Mouse (Mus musculus) E14TG2a.4 (cell line): ENCODE measurements at regions not wholly inside any gene's neighbourhood (a gene's known extent, or its start where the extent isn't known, plus 50 kb on each side); places are given as distances from the start of the nearest gene placed in this dataset.
A peak's percentile ranks its signal among the peaks of the same experiment; 100 is the strongest.

Experiments
- H3K27me3 ChIP-seq: 2 replicates; pipeline ENCODE4 v1.6.1; 2014; ENCODE audit warnings: low read length, control low read depth; ENCODE audit not compliant: insufficient read depth
- H3K36me3 ChIP-seq: 2 replicates; pipeline ENCODE4 v1.6.1; 2014; ENCODE audit warnings: low read length, control low read depth; ENCODE audit not compliant: insufficient read depth
- H3K4me1 ChIP-seq: replicated peaks from 2 replicates; pipeline ENCODE4 v1.6.1; 2014; ENCODE audit warnings: low read depth, low read length, control low read depth
- H3K4me3 ChIP-seq: replicated peaks from 2 replicates; pipeline ENCODE4 v1.5.1; 2014; ENCODE audit warnings: mild to moderate bottlenecking, low read length
- H3K9me3 ChIP-seq: 2 replicates; pipeline ENCODE4 v1.6.1; 2014; ENCODE audit warnings: low read length, control low read depth
- CTCF ChIP-seq: conservative IDR thresholded peaks from 2 replicates; pipeline ENCODE4 v1.5.1; 2014; ENCODE audit warnings: low read length
- NANOG ChIP-seq: IDR thresholded peaks from 2 replicates; pipeline ENCODE4 v1.6.1; 2014; ENCODE audit warnings: borderline replicate concordance, low read length, mixed read lengths
- POU5F1 ChIP-seq: IDR thresholded peaks from 2 replicates; pipeline ENCODE4 v1.6.1; 2014; ENCODE audit warnings: low read length, borderline replicate concordance

GRCm38 (mm10) chr16:5595359-5595758, 289.8 kb upstream of the Rbfox1 start:
- H3K36me3 ChIP-seq, result no peaks in the 10 kb centered on the region
- peaks cover 6% of the 10 kb centered on the region; the same call in 1 of the 2 replicates for H3K4me1 ChIP-seq
- H3K4me3 ChIP-seq, result no peak overlapping the region
- TF ChIP-seq POU5F1, result no peak
- TF ChIP-seq NANOG, result no peak
- TF ChIP-seq CTCF, result no peak
- H3K27me3 ChIP-seq, result no peaks in the 10 kb centered on the region
- no peaks in the 10 kb centered on the region for H3K9me3 ChIP-seq

- H3K9me3 ChIP-seq, result no peaks in the 10 kb centered on the region
- no peaks in the 10 kb centered on the region for H3K36me3 ChIP-seq
- no peaks in the 10 kb centered on the region; the same call in 1 of the 2 replicates for H3K27me3 ChIP-seq
- no peaks in the 10 kb centered on the region for H3K4me1 ChIP-seq
- TF ChIP-seq POU5F1 (no peak), NANOG (no peak), CTCF (no peak)
- H3K4me3 ChIP-seq, result no peak overlapping the region
These were observed 306.8 kb upstream of the Rbfox1 start for GRCm38 (mm10) chr16:5578333-5578732.

DNA sequence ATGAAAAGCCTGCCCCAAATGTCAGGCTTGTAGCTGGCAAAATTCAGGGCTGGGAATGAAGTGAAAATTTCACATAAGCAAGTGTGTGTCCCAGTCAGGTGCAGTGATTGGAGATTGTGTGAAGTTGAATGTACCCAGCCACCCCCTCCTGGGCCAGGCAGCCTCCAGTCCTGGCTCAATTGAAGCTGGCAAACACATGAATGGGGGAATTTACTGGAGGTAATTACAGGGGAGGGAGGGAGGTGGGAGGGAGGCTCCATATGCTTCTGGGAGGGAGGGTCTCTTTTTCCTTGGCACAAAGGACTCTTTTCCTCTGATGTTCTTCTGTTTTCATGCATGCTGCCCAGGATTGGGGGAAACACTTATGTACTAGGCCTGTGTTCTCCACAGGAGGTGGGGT, 312.4 kb upstream of the Rbfox1 start:
- TF ChIP-seq CTCF (no peak), POU5F1 (no peak), NANOG (no peak)
- no peaks in the 10 kb centered on the region for H3K9me3 ChIP-seq
- no peaks in the 10 kb centered on the region for H3K27me3 ChIP-seq
- H3K4me3 ChIP-seq, result no peak overlapping the region
- H3K36me3 ChIP-seq, result no peaks in the 10 kb centered on the region
- H3K4me1 ChIP-seq, result no peaks in the 10 kb centered on the region

DNA sequence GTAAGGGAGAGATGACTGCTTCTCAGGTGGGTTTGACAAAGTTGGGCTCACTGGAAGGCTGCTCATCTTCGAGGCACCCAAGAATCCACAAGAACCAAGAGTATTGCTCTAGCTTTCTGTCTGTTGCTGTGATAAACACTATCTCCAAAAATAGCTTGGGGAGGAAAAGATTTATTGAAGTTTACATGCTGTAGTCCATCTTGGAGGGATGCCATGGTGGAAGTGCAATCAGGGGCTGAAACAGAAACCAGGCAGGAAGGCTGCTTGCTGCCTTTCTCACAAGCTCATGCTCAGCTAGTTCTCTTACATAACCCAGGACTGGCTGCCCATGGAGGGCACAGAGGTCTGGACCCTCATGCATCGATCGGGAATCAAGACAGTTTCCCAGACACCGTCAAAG, 314.5 kb upstream of the Rbfox1 start:
- H3K9me3 ChIP-seq, result no peaks in the 10 kb centered on the region
- no peak for TF ChIP-seq CTCF
- no peak for TF ChIP-seq POU5F1
- no peak for TF ChIP-seq NANOG
- H3K36me3 ChIP-seq, result no peaks in the 10 kb centered on the region
- H3K27me3 ChIP-seq, result no peaks in the 10 kb centered on the region
- H3K4me1 ChIP-seq, result no peaks in the 10 kb centered on the region
- H3K4me3 ChIP-seq, result no peak overlapping the region

DNA sequence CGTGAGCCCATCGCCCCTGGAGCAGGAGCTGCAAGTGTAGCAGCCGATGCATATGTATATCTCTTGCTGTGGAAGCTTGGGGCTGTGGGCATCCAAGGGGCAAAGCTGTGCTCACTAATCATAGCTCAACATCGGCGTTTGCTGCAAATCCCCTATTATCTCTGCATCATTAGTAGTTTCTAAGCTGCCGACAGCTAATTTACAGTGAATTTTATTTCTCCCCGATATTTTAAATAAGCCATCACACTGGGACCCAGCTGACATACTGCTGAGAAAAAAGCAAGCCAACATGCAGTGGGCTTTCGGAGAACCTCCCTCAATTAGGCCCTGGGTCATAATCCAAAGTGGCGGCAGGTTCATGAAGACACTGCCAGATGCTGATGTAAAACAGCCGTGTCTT, 313.3 kb upstream of the Eef2kmt start:
- H3K9me3 ChIP-seq, result no peaks in the 10 kb centered on the region
- H3K4me1 ChIP-seq, result no peaks in the 10 kb centered on the region
- TF ChIP-seq POU5F1 (no peak), CTCF (no peak), NANOG (no peak)
- no peak overlapping the region for H3K4me3 ChIP-seq
- H3K27me3 ChIP-seq, result no peaks in the 10 kb centered on the region
- no peaks in the 10 kb centered on the region for H3K36me3 ChIP-seq

GRCm38 (mm10) chr16:5549026-5549425, 293.2 kb upstream of the Eef2kmt start:
- Histone ChIP-seq H3K9me3 (no peaks in the 10 kb centered on the region), H3K36me3 (no peaks in the 10 kb centered on the region), H3K4me3 (no peak overlapping the region), H3K27me3 (no peaks in the 10 kb centered on the region), H3K4me1 (no peaks in the 10 kb centered on the region)
- no peak for TF ChIP-seq NANOG
- TF ChIP-seq POU5F1, result no peak
- TF ChIP-seq CTCF, result no peak

- H3K36me3 ChIP-seq, result no peaks in the 10 kb centered on the region
- TF ChIP-seq NANOG, result no peak
- TF ChIP-seq CTCF, result no peak
- TF ChIP-seq POU5F1, result no peak
These were observed 292.8 kb upstream of the Eef2kmt start for GRCm38 (mm10) chr16:5548602-5549001.

DNA sequence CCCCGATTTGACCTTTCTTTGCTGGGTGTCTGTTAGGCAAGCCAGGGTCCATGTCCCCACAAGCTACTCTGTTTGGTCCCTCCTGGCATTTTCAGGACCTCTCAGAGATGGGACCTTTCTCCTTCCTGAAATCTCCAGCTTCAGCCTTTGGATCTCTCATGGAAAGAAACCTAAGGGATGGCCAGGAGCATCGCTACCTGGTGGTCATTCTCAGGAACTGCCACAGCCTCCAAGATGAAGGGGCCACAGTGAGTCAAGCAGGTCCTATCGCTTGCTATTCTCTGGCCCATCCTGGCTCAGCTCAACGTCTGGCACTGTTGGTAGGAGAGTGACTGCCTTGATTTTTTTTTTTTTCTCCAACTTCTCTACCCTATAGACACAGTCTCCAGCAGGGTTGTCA, 291.0 kb upstream of the Eef2kmt start:
- H3K4me3 ChIP-seq, result no peak overlapping the region
- H3K9me3 ChIP-seq, result no peaks in the 10 kb centered on the region
- H3K27me3 ChIP-seq, result no peaks in the 10 kb centered on the region
- no peaks in the 10 kb centered on the region for H3K36me3 ChIP-seq
- TF ChIP-seq CTCF (peak; percentile 50), NANOG (no peak)
- 0 out of 2 replicates have a peak, but pooled peaks cover 5% of the 10 kb centered on the region for H3K4me1 ChIP-seq

More at GRCm38 (mm10) chr16:5548602-5549001, 292.8 kb upstream of the Eef2kmt start:
- H3K4me3 ChIP-seq, result no peak overlapping the region
- no peaks in the 10 kb centered on the region for H3K27me3 ChIP-seq
- no peaks in the 10 kb centered on the region for H3K4me1 ChIP-seq
- H3K9me3 ChIP-seq, result no peaks in the 10 kb centered on the region

DNA sequence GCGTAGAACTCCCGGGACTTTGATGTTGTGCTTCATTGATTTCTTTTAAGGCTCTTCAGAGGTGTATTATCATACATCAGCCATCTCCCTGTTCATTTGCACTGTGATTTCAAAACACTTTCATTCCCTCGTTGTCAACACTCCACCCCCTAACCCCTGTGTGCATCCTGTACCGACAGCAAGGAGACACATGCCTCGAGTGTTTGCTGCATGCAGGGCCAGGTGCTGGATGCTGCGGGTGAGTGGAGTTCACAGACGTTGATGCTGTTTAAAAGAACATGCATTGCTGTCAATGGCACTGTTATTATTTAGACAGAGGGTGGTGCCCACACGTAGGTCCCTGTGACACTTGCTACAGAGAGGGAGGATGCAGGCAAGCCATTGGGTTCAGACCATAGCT, 290.0 kb upstream of the Eef2kmt start:
- H3K9me3 ChIP-seq, result no peaks in the 10 kb centered on the region
- H3K36me3 ChIP-seq, result no peaks in the 10 kb centered on the region
- H3K27me3 ChIP-seq, result no peaks in the 10 kb centered on the region
- TF ChIP-seq POU5F1, result no peak
- TF ChIP-seq NANOG, result no peak
- TF ChIP-seq CTCF, result no peak
- H3K4me1 ChIP-seq, result 0 out of 2 replicates have a peak, but pooled peaks cover 6% of the 10 kb centered on the region
- no peak overlapping the region for H3K4me3 ChIP-seq
